Mouse (Mus musculus) forebrain, embryonic 14.5 days (tissue): ENCODE results near the gene Dtnb. TPM values are rescaled to one million over a fixed set of nuclear protein-coding genes. Genes with fewer than 3 reads are reported as not detected.

Experiments used
- ATAC-seq: fragments of 200-750 bp; cut with Nextera tagmentation; 2 replicates; pipeline ENCODE4 v1.8.0; 2017; ENCODE audit warnings: mild to moderate bottlenecking, moderate library complexity
- DNase-seq: peaks from one replicate; pipeline ENCODE4 v3.0.0-alpha.2; 2015; ENCODE audit warnings: low spot score
- H3K27ac ChIP-seq: fragments of 300-500 bp; sonication (generic); 2 replicates; pipeline ENCODE4 v1.5.1; 2014; ENCODE audit warnings: low read depth, mild to moderate bottlenecking, control low read depth, low read length, moderate library complexity
- H3K27me3 ChIP-seq: fragments of 300-500 bp; sonication (generic); replicated peaks from 2 replicates; pipeline ENCODE4 v1.6.1; 2014; ENCODE audit warnings: low read length, control low read depth, mixed read lengths; ENCODE audit not compliant: control insufficient read depth, insufficient read depth
- H3K36me3 ChIP-seq: fragments of 300-500 bp; sonication (generic); 2 replicates; pipeline ENCODE4 v1.6.1; 2014; ENCODE audit warnings: low read length, control low read depth; ENCODE audit not compliant: control insufficient read depth, insufficient read depth
- H3K4me1 ChIP-seq: fragments of 300-500 bp; sonication (generic); 2 replicates; pipeline ENCODE4 v1.6.1; 2014; ENCODE audit warnings: antibody characterized with exemption, low read length, control low read depth; ENCODE audit not compliant: control insufficient read depth, insufficient read depth
- H3K4me2 ChIP-seq: fragments of 300-500 bp; sonication (generic); 2 replicates; pipeline ENCODE4 v1.6.1; 2014; ENCODE audit warnings: mild to moderate bottlenecking, control low read depth, low read length
- H3K4me3 ChIP-seq: fragments of 300-500 bp; sonication (generic); 2 replicates; pipeline ENCODE4 v1.5.1; 2014; ENCODE audit warnings: low read depth, low read length, control low read depth
- H3K9ac ChIP-seq: fragments of 300-500 bp; sonication (generic); 2 replicates; pipeline ENCODE4 v1.6.1; 2014; ENCODE audit warnings: mild to moderate bottlenecking, low read length, control low read depth, moderate library complexity
- H3K9me3 ChIP-seq: fragments of 300-500 bp; sonication (generic); replicated peaks from 2 replicates; pipeline ENCODE4 v1.6.1; 2016; ENCODE audit warnings: low read length, control low read depth, mixed read lengths; ENCODE audit not compliant: control insufficient read depth
- WGBS: fragments of 180-500 bp; shearing (Covaris S2); extraction: QIAGEN DNeasy Blood & Tissue Kit; methylation state at CpG from one replicate; pipeline ENCODE4 v1.1.7; 2014; 5-methylcytosine and 5-hydroxymethylcytosine counted together
- polyA plus RNA-seq: library from polyadenylated mRNA; unstranded; fragments of >200 nt; fragmentation: Nextera tagmentation; extraction: Ambion mirVana; gene quantifications from 2 replicates; pipeline ENCODE4 v1.2.1, GENCODE M21; 2014

Dtnb gene
- polyA plus RNA-seq, 1 experiment from 2014 or later = 27.3 TPM

GRCm38 (mm10) chr12:3784729-3785128, 212.5 kb downstream of the Dtnb start:
- H3K9ac ChIP-seq = no peak overlapping the region
- no peak overlapping the region for H3K27ac ChIP-seq
- ATAC-seq = no peak
- H3K36me3 ChIP-seq = no peaks in the 10 kb centered on the region
- no peak for DNase-seq
- no peaks in the 10 kb centered on the region for H3K27me3 ChIP-seq
- H3K9me3 ChIP-seq = no peaks in the 10 kb centered on the region
- no peak overlapping the region for H3K4me3 ChIP-seq
- peaks cover 22% of the 10 kb centered on the region for H3K4me1 ChIP-seq
- H3K4me2 ChIP-seq = no peak overlapping the region
- 78% methylated on average over 4 of the region's 4 CpGs for WGBS

DNA sequence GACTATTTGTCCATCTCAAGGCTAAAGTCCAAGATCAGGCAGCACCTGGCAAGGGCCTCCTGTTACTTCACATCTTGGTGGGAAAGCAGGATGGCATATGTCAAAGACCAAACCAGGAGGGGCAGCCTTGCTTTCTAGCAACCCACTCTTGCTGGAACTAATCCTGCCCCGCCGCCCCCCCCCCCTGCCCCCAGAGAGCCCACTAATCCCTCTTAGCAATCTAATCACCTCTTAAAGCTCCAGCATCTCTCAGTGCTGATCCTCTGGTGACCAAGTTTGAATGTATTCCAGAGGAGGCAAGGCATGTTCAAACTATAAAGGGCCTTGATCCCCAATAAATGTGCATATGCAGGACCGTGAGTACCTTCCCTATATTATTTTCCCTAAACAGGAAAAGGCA, 214.9 kb downstream of the Dtnb start:
- H3K4me2 ChIP-seq = no peak overlapping the region
- 14% methylated on average over 3 of the region's 3 CpGs for WGBS
- no peaks in the 10 kb centered on the region for H3K27me3 ChIP-seq
- no peak for DNase-seq
- H3K9me3 ChIP-seq = no peaks in the 10 kb centered on the region
- no peak overlapping the region for H3K4me3 ChIP-seq
- no peaks in the 10 kb centered on the region for H3K36me3 ChIP-seq
- H3K4me1 ChIP-seq = peaks cover 8% of the 10 kb centered on the region
- H3K27ac ChIP-seq = no peak overlapping the region
- H3K9ac ChIP-seq = no peak overlapping the region
- no peak for ATAC-seq

- WGBS = 81% methylated on average over 1 of the region's 1 CpGs
- no peak for DNase-seq
Measured at GRCm38 (mm10) chr12:3787541-3787940, 215.4 kb downstream of the Dtnb start.

GRCm38 (mm10) chr12:3788421-3789051, 216.4 kb downstream of the Dtnb start:
- Histone ChIP-seq H3K36me3 (no peaks in the 10 kb centered on the region), H3K9ac (no peak overlapping the region), H3K9me3 (no peaks in the 10 kb centered on the region), H3K4me1 (peaks cover under 1% of the 10 kb centered on the region; the same call in 1 of the 2 replicates), H3K27me3 (no peaks in the 10 kb centered on the region), H3K4me3 (no peak overlapping the region), H3K4me2 (no peak overlapping the region), H3K27ac (no peak overlapping the region)
- DNase-seq = peak; percentile 58
- 42% methylated on average over 5 of the region's 5 CpGs for WGBS
- no peak for ATAC-seq

More at GRCm38 (mm10) chr12:3787541-3787940, 215.4 kb downstream of the Dtnb start:
- H3K9me3 ChIP-seq = no peaks in the 10 kb centered on the region
- no peak for ATAC-seq
- no peak overlapping the region for H3K27ac ChIP-seq
- no peak overlapping the region for H3K9ac ChIP-seq
- peaks cover 8% of the 10 kb centered on the region for H3K4me1 ChIP-seq
- H3K4me2 ChIP-seq = no peak overlapping the region
- no peaks in the 10 kb centered on the region for H3K36me3 ChIP-seq
- no peak overlapping the region for H3K4me3 ChIP-seq
- H3K27me3 ChIP-seq = no peaks in the 10 kb centered on the region

- H3K4me2 ChIP-seq = no peak overlapping the region
- no peaks in the 10 kb centered on the region for H3K27me3 ChIP-seq
- no peaks in the 10 kb centered on the region for H3K36me3 ChIP-seq
- WGBS = 57% methylated on average over 5 of the region's 5 CpGs
- H3K4me3 ChIP-seq = no peak overlapping the region
- no peak overlapping the region for H3K9ac ChIP-seq
- no peaks in the 10 kb centered on the region for H3K9me3 ChIP-seq
- H3K27ac ChIP-seq = no peak overlapping the region
- DNase-seq (no peak), ATAC-seq (no peak)
- no peaks in the 10 kb centered on the region for H3K4me1 ChIP-seq
Measured at GRCm38 (mm10) chr12:3789626-3790185, 217.5 kb downstream of the Dtnb start.

- Histone ChIP-seq H3K4me1 (no peaks in the 10 kb centered on the region), H3K9ac (no peak overlapping the region), H3K36me3 (no peaks in the 10 kb centered on the region), H3K27ac (no peak overlapping the region), H3K4me3 (no peak overlapping the region), H3K9me3 (no peaks in the 10 kb centered on the region), H3K27me3 (no peaks in the 10 kb centered on the region), H3K4me2 (peak overlapping the region; percentile 59)
- WGBS = 56% methylated on average over 7 of the region's 7 CpGs
- DNase-seq (no peak), ATAC-seq (0 out of 2 replicates have a peak, but pooled peaks have one; percentile 8)
Measured at GRCm38 (mm10) chr12:3791257-3791656, 219.1 kb downstream of the Dtnb start.

DNA sequence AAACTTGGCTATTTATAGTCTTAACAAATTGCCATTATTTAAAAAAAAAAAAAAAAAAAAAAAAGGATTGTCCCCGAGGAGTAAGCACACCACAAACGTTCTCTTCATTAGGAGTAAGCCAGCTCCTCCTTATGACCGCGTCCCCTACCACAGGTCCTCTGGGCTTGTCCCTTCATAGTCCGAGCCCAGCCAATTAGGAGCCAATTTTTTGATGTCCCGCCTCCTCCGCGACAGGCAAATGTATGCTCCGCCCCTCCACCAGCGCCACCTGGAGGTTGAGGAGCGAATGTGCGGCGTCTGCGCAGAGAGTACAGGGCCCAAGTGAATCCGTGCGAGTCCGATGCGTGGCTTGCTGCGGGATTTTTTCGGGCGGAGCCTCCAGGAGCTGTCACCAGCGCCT, 219.6 kb downstream of the Dtnb start:
- H3K36me3 ChIP-seq = no peaks in the 10 kb centered on the region
- H3K4me1 ChIP-seq = no peaks in the 10 kb centered on the region
- no peaks in the 10 kb centered on the region for H3K9me3 ChIP-seq
- DNase-seq = peak; percentile 96
- no peaks in the 10 kb centered on the region for H3K27me3 ChIP-seq
- peak overlapping the region; percentile 59 for H3K4me2 ChIP-seq
- WGBS = under 1% methylated on average over 22 of the region's 22 CpGs
- peak overlapping the region; percentile 23 for H3K4me3 ChIP-seq
- peak; percentile 90 for ATAC-seq
- H3K9ac ChIP-seq = peak overlapping the region; percentile 58; the same call in 1 of the 2 replicates
- no peak overlapping the region for H3K27ac ChIP-seq

- H3K4me2 ChIP-seq = peak overlapping the region; percentile 59
- H3K4me1 ChIP-seq = no peaks in the 10 kb centered on the region
- peak overlapping the region; percentile 23 for H3K4me3 ChIP-seq
- H3K9me3 ChIP-seq = no peaks in the 10 kb centered on the region
- H3K9ac ChIP-seq = peak overlapping the region; percentile 58; the same call in 1 of the 2 replicates
- DNase-seq (no peak), ATAC-seq (0 out of 2 replicates have a peak, but pooled peaks have one; percentile 8)
- WGBS = 26% methylated on average over 8 of the region's 8 CpGs
- no peaks in the 10 kb centered on the region for H3K27me3 ChIP-seq
- H3K36me3 ChIP-seq = no peaks in the 10 kb centered on the region
- no peak overlapping the region for H3K27ac ChIP-seq
Measured at GRCm38 (mm10) chr12:3792248-3792647, 220.1 kb downstream of the Dtnb start.

DNA sequence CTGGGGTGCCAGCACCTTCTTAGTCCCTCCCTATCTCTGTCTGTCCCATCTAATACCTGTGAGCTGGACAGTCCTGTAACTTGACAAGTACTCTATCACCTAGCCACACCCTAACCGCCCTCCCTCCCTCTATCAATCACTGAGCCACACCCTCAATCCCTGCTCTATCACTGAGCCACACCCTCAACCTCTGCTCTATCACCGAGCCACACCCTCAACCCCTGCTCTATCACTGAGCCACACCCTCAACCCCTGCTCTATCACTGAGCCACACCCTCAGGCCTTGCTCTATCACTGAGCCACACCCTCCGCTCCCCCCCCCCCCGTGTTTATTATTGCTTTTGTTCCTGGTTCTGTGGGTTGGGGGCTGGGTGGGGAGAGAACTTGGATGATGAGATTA, 223.4 kb downstream of the Dtnb start:
- Histone ChIP-seq H3K27ac (no peak overlapping the region), H3K9me3 (no peaks in the 10 kb centered on the region), H3K9ac (no peak overlapping the region), H3K4me2 (no peak overlapping the region), H3K4me3 (no peak overlapping the region), H3K36me3 (no peaks in the 10 kb centered on the region), H3K27me3 (no peaks in the 10 kb centered on the region), H3K4me1 (no peaks in the 10 kb centered on the region)
- 34% methylated on average over 3 of the region's 4 CpGs for WGBS
- ATAC-seq (no peak), DNase-seq (no peak)
